Mouse (Mus musculus) inflammation-experienced regulatory T-cells, adult 6 months (primary cell): ENCODE data around the gene Pnp. TPM values are rescaled to one million over a fixed set of nuclear protein-coding genes. Genes with fewer than 3 reads are reported as not detected.
A peak's percentile ranks its signal among the peaks of the same experiment; 100 is the strongest.
"Not testable (repeated sequence)": the region's sequence is repeated elsewhere in the genome, so short reads cannot be mapped to it uniquely, and the experiment has no call there.

Experiments used
- ATAC-seq: one replicate; pipeline ENCODE4 v1.8.0; 2017
- polyA plus RNA-seq, 3 experiments: library from polyadenylated mRNA; unstranded; fragments of 100-300 nt; shearing (Covaris generic); gene quantifications; one replicate each; pipeline ENCODE4 v1.2.1; 2017

The Pnp gene
- polyA plus RNA-seq, 3 experiments from 2014 or later = 64.4 to 88.0 (median 67.9) TPM

GRCm38 (mm10) chr14:50975001-50975400, 44.1 kb downstream of the Pnp start:
- ATAC-seq = no peak

GRCm38 (mm10) chr14:50976674-50977073, 45.8 kb downstream of the Pnp start:
- ATAC-seq = no peak

- not testable (repeated sequence) for ATAC-seq
Measured at GRCm38 (mm10) chr14:50978451-50978850, 47.6 kb downstream of the Pnp start.

- ATAC-seq = no peak
Measured at GRCm38 (mm10) chr14:50979631-50980030, 48.7 kb downstream of the Pnp start.

- peak; percentile 88 for ATAC-seq
Measured at GRCm38 (mm10) chr14:50981207-50981606, 50.3 kb downstream of the Pnp start.

GRCm38 (mm10) chr14:50981837-50982236, 51.0 kb downstream of the Pnp start:
- ATAC-seq = no peak

- no peak for ATAC-seq
Measured at GRCm38 (mm10) chr14:50987668-50988067, 56.8 kb downstream of the Pnp start.

- peak; percentile 98 for ATAC-seq
Measured at GRCm38 (mm10) chr14:50991037-50991436, 60.2 kb downstream of the Pnp start.

GRCm38 (mm10) chr14:50997088-50997487, 66.2 kb downstream of the Pnp start:
- ATAC-seq = peak; percentile 29

- peak; percentile 69 for ATAC-seq
Measured at GRCm38 (mm10) chr14:50997999-50998666, 67.3 kb downstream of the Pnp start.

- ATAC-seq = no peak
Measured at GRCm38 (mm10) chr14:51007152-51007801, 76.4 kb downstream of the Pnp start, which contains the start of gene Rnase10. Rnase10 (plus strand) TSS chr14:51007751.

GRCm38 (mm10) chr14:51007914-51008713, 77.2 kb downstream of the Pnp start:
- no peak for ATAC-seq

- no peak for ATAC-seq
Measured at GRCm38 (mm10) chr14:51008781-51009180, 77.9 kb downstream of the Pnp start.

- no peak for ATAC-seq
Measured at GRCm38 (mm10) chr14:51009572-51009971, 78.7 kb downstream of the Pnp start.

GRCm38 (mm10) chr14:51014724-51015123, 83.8 kb downstream of the Pnp start:
- not testable (repeated sequence) for ATAC-seq

Other genes with a start within 250 kb of the Pnp start
- gene Olfr747, start 237.9 kb upstream of the Pnp start, polyA plus RNA-seq = not detected
- gene Olfr748, start 223.7 kb upstream of the Pnp start, polyA plus RNA-seq = under 1 TPM in 1 of 3 experiments, not detected in 2; 0.15 TPM
- not detected for gene Olfr749, start 186.0 kb upstream of the Pnp start, polyA plus RNA-seq
- gene Ttc5, start 145.6 kb upstream of the Pnp start, polyA plus RNA-seq = 100 to 1,000 TPM in 2 of 3 experiments, 10 to 100 TPM in 1; 98.6 to 131 (median 123) TPM
- gene Ccnb1ip1, start 123.3 kb upstream of the Pnp start, polyA plus RNA-seq = not detected
- 100 to 1,000 TPM in 2 of 3 experiments, 10 to 100 TPM in 1; 75.1 to 115 (median 101) TPM for gene Parp2, start 123.2 kb upstream of the Pnp start, polyA plus RNA-seq
- gene Tep1, start 60.5 kb upstream of the Pnp start, polyA plus RNA-seq = 10 to 100 TPM; 16.0 to 28.0 (median 19.8) TPM
- gene Klhl33, start 33.6 kb upstream of the Pnp start, polyA plus RNA-seq = under 1 TPM in 2 of 3 experiments, not detected in 1; 0.09 to 0.13 TPM
- 10 to 100 TPM; 68.7 to 77.3 (median 74.3) TPM for gene Osgep, start 6.2 kb upstream of the Pnp start, polyA plus RNA-seq
- gene Apex1, start 6.1 kb upstream of the Pnp start, polyA plus RNA-seq = 100 to 1,000 TPM in 1 of 3 experiments, 10 to 100 TPM in 2; 54.2 to 100 (median 91.0) TPM
- 1 to 10 TPM; 4.4 to 6.6 (median 4.8) TPM for gene Pip4p1, start 226 bp upstream of the Pnp start, polyA plus RNA-seq
- gene Gm49342, start 13.4 kb downstream of the Pnp start, polyA plus RNA-seq = 1 to 10 TPM in 2 of 3 experiments, not detected in 1; 5.9 to 7.5 TPM
- gene Pnp2, start 24.9 kb downstream of the Pnp start, polyA plus RNA-seq = 1 to 10 TPM in 2 of 3 experiments, under 1 TPM in 1; 0.92 to 2.8 (median 1.5) TPM
- gene Rnase10, start 76.7 kb downstream of the Pnp start, polyA plus RNA-seq = not detected
- gene Rnase9, start 110.8 kb downstream of the Pnp start, polyA plus RNA-seq = not detected
- gene Rnase11, start 119.1 kb downstream of the Pnp start, polyA plus RNA-seq = not detected
- not detected for gene Rnase12, start 126.6 kb downstream of the Pnp start, polyA plus RNA-seq
- gene Olfr750, start 143.4 kb downstream of the Pnp start, polyA plus RNA-seq = under 1 TPM in 1 of 3 experiments, not detected in 2; 0.48 TPM
- gene Rnase4, start 160.0 kb downstream of the Pnp start, polyA plus RNA-seq = 10 to 100 TPM; 10.3 to 27.1 (median 16.7) TPM
- gene Ang, start 160.1 kb downstream of the Pnp start, polyA plus RNA-seq = 1 to 10 TPM; 3.2 to 8.4 (median 3.8) TPM
- gene Eddm3b, start 183.3 kb downstream of the Pnp start, polyA plus RNA-seq = not detected
- 1 to 10 TPM; 1.4 to 2.7 (median 2.3) TPM for gene Rnase6, start 192.8 kb downstream of the Pnp start, polyA plus RNA-seq
- gene Rnase1, start 215.7 kb downstream of the Pnp start, polyA plus RNA-seq = not detected
- not detected for gene Rnase2b, start 231.2 kb downstream of the Pnp start, polyA plus RNA-seq